Mouse (Mus musculus) testis, adult 10 weeks (tissue): ENCODE results near the gene Mdk. TPM values are rescaled to one million over a fixed set of nuclear protein-coding genes. Genes with fewer than 3 reads are reported as not detected.

Experiments
- polyA plus RNA-seq: library from polyadenylated mRNA; stranded (reverse); fragments of 350-450 nt; fragmentation: Illumina TruSeq; extraction: RNeasy Lipid Tissue Mini Kit (QIAGEN cat#74804); gene quantifications from one replicate; pipeline ENCODE4 v1.2.3, GENCODE M21; 2014; ENCODE audit warnings: low read depth, low replicate concordance

Gene Mdk
- not detected for polyA plus RNA-seq

GRCm38 (mm10) chr2:91932160-91932711 lies at the start of gene Mdk:
Gene Mdk, minus strand, starts transcription at chr2:91932297.

GRCm38 (mm10) chr2:91975581-91976541 lies 43.8 kb upstream of the Mdk start, which contains the start of gene Dgkz:
Gene Dgkz, minus strand, starts transcription at chr2:91975864.

GRCm38 (mm10) chr2:91945483-91945882 lies 13.4 kb upstream of the Mdk start, which contains the start of gene Gm9821:
Gene Gm9821, plus strand, starts transcription at chr2:91945703.

GRCm38 (mm10) chr2:91926949-91927348 lies 5.1 kb downstream of the Mdk start, which contains the start of gene Chrm4:
Gene Chrm4, plus strand, starts transcription at chr2:91927249.

Other genes starting within 250 kb of the Mdk start
- 19.2 TPM for gene Atg13, start 221.7 kb downstream of the Mdk start, polyA plus RNA-seq
- 11.1 TPM for gene Harbi1, start 221.4 kb downstream of the Mdk start, polyA plus RNA-seq
- gene Ambra1, start 202.2 kb downstream of the Mdk start, polyA plus RNA-seq = 7.0 TPM
- gene Chrm4, start 5.0 kb downstream of the Mdk start, polyA plus RNA-seq = not detected
- gene Gm9821, start 13.4 kb upstream of the Mdk start, polyA plus RNA-seq = 0.10 TPM
- 0.31 TPM for gene Dgkz, start 43.6 kb upstream of the Mdk start, polyA plus RNA-seq
- gene Creb3l1, start 92.2 kb upstream of the Mdk start, polyA plus RNA-seq = 2.2 TPM
- 126 TPM for gene Phf21a, start 160.8 kb upstream of the Mdk start, polyA plus RNA-seq